Mouse (Mus musculus): Measurements from ENCODE around the gene Rreb1. TPM values are rescaled to one million over a fixed set of nuclear protein-coding genes. Genes with fewer than 3 reads are reported as not detected.

Rreb1 gene
- polyA plus RNA-seq, 1 experiment, result 6.0 TPM

GRCm38 (mm10) chr13:37875919-37876318 is 97.7 kb downstream of the Rreb1 start:
- TF ChIP-seq USF1 (IDR thresholded peaks at IDR 0.05; ENCODE audit: low read depth) (no peak), MAX (IDR thresholded peaks at IDR 0.05) (no peak), FOSL1 (IDR thresholded peaks at IDR 0.05; ENCODE audit: insufficient read depth, low read length, poor library complexity, severe bottlenecking) (no peak), CTCF (IDR thresholded peaks at IDR 0.05; ENCODE audit: control insufficient read depth, insufficient read depth, insufficient read length) (no peak), MYOG (IDR thresholded peaks at IDR 0.05; ENCODE audit: control insufficient read depth, extremely low read depth, insufficient read length) (no peak), CEBPB (IDR thresholded peaks at IDR 0.05; ENCODE audit: low read depth) (no peak), MYOD1 (IDR thresholded peaks at IDR 0.05; ENCODE audit: control insufficient read depth, insufficient read length, low read depth) (no peak)

GRCm38 (mm10) chr13:37876366-37876765 is 98.2 kb downstream of the Rreb1 start:
- Histone ChIP-seq H3K36me3 (ENCODE audit: control insufficient read depth, insufficient read depth) (no peaks in the 10 kb centered on the region), H3K79me3 (ENCODE audit: low read depth) (peaks cover 57% of the 10 kb centered on the region), H3K79me2 (ENCODE audit: control insufficient read depth, insufficient read depth) (peaks cover 99% of the 10 kb centered on the region), H3K27me3 (ENCODE audit: control insufficient read depth, insufficient read depth, insufficient read length) (no peaks in the 10 kb centered on the region), H3K4me3 (ENCODE audit: insufficient read depth, poor library complexity, severe bottlenecking) (no peak overlapping the region), H3ac (ENCODE audit: control insufficient read depth, insufficient read length, low read depth) (no peak overlapping the region)
- no peak for TF ChIP-seq FOSL1 (IDR thresholded peaks at IDR 0.05; ENCODE audit: insufficient read depth, low read length, poor library complexity, severe bottlenecking)

More at GRCm38 (mm10) chr13:37875919-37876318, 97.7 kb downstream of the Rreb1 start:
- no peaks in the 10 kb centered on the region for H3K36me3 ChIP-seq (ENCODE audit: control insufficient read depth, insufficient read depth)
- peaks cover 99% of the 10 kb centered on the region for H3K79me2 ChIP-seq (ENCODE audit: control insufficient read depth, insufficient read depth)
- H3K79me3 ChIP-seq (ENCODE audit: low read depth), result peaks cover 59% of the 10 kb centered on the region
- no peak overlapping the region for H3ac ChIP-seq (ENCODE audit: control insufficient read depth, insufficient read length, low read depth)
- no peak overlapping the region for H3K4me3 ChIP-seq (ENCODE audit: insufficient read depth, poor library complexity, severe bottlenecking)
- no peaks in the 10 kb centered on the region for H3K27me3 ChIP-seq (ENCODE audit: control insufficient read depth, insufficient read depth, insufficient read length)

GRCm38 (mm10) chr13:37876836-37877235 is 98.6 kb downstream of the Rreb1 start:
- TF ChIP-seq CEBPB (IDR thresholded peaks at IDR 0.05; ENCODE audit: low read depth) (no peak), MYOD1 (IDR thresholded peaks at IDR 0.05; ENCODE audit: control insufficient read depth, insufficient read length, low read depth) (no peak), FOSL1 (IDR thresholded peaks at IDR 0.05; ENCODE audit: insufficient read depth, low read length, poor library complexity, severe bottlenecking) (no peak), CTCF (IDR thresholded peaks at IDR 0.05; ENCODE audit: control insufficient read depth, insufficient read depth, insufficient read length) (no peak)
- Histone ChIP-seq H3K36me3 (ENCODE audit: control insufficient read depth, insufficient read depth) (no peaks in the 10 kb centered on the region), H3K4me3 (ENCODE audit: insufficient read depth, poor library complexity, severe bottlenecking) (no peak overlapping the region), H3K79me2 (ENCODE audit: control insufficient read depth, insufficient read depth) (peaks cover 99% of the 10 kb centered on the region), H3ac (ENCODE audit: control insufficient read depth, insufficient read length, low read depth) (no peak overlapping the region), H3K79me3 (ENCODE audit: low read depth) (peaks cover 62% of the 10 kb centered on the region), H3K27me3 (ENCODE audit: control insufficient read depth, insufficient read depth, insufficient read length) (no peaks in the 10 kb centered on the region)

DNA sequence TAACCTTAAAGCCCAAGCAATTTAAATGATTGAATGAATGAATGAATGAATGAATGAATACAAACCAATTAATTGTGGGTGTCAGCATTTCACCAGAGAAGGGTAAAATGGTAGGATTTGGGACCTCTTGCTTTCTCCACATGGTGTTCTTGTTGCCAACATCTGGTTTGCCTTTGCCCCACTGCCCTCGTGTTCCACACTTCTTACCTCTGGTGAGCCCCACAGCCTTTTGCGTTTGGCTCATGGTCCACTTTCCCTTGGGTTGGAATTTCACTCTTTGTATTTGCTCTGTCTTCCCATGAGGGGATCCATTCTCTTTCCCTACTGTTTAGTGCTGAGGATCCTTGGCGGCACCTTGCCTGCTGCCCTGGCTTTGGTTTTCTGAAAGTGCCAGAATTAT is 99.0 kb downstream of the Rreb1 start:
- TF ChIP-seq MYOD1 (IDR thresholded peaks at IDR 0.05; ENCODE audit: control insufficient read depth, insufficient read length, low read depth) (no peak), MAX (IDR thresholded peaks at IDR 0.05) (no peak), FOSL1 (IDR thresholded peaks at IDR 0.05; ENCODE audit: insufficient read depth, low read length, poor library complexity, severe bottlenecking) (no peak), USF1 (IDR thresholded peaks at IDR 0.05; ENCODE audit: low read depth) (no peak), CEBPB (IDR thresholded peaks at IDR 0.05; ENCODE audit: low read depth) (no peak), MYOG (IDR thresholded peaks at IDR 0.05; ENCODE audit: control insufficient read depth, extremely low read depth, insufficient read length) (no peak), CTCF (IDR thresholded peaks at IDR 0.05; ENCODE audit: control insufficient read depth, insufficient read depth, insufficient read length) (no peak)
- Histone ChIP-seq H3K79me2 (ENCODE audit: control insufficient read depth, insufficient read depth) (peaks cover 99% of the 10 kb centered on the region), H3K27me3 (ENCODE audit: control insufficient read depth, insufficient read depth, insufficient read length) (no peaks in the 10 kb centered on the region), H3ac (ENCODE audit: control insufficient read depth, insufficient read length, low read depth) (no peak overlapping the region), H3K79me3 (ENCODE audit: low read depth) (peaks cover 61% of the 10 kb centered on the region), H3K36me3 (ENCODE audit: control insufficient read depth, insufficient read depth) (no peaks in the 10 kb centered on the region), H3K4me3 (ENCODE audit: insufficient read depth, poor library complexity, severe bottlenecking) (no peak overlapping the region)

DNA sequence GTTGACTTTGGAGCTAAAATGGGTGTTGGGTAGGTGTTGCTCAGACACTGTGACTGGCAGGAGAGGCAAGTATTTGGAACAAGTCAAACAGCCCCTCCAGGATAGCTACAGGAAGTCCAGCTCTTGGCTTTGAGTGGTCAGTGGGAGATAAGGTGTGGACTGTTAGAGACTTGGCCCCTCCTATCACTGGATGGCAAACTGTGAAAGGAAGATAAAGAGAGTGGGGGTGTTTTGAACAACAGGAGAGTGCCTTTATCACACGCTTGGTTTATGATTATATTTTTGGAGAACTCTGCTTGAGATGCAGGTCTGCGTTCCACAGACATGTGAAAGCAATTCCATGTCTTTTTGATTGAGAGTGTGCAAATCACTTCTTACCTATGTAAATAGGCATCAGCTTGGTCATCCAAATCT is 100.7 kb downstream of the Rreb1 start:
- no peaks in the 10 kb centered on the region for H3K27me3 ChIP-seq (ENCODE audit: control insufficient read depth, insufficient read depth, insufficient read length)
- H3K79me2 ChIP-seq (ENCODE audit: control insufficient read depth, insufficient read depth), result peaks cover 99% of the 10 kb centered on the region
- H3K79me3 ChIP-seq (ENCODE audit: low read depth), result peaks cover 61% of the 10 kb centered on the region
- no peak overlapping the region for H3ac ChIP-seq (ENCODE audit: control insufficient read depth, insufficient read length, low read depth)
- no peak for TF ChIP-seq USF1 (IDR thresholded peaks at IDR 0.05; ENCODE audit: low read depth)
- TF ChIP-seq CEBPB (IDR thresholded peaks at IDR 0.05; ENCODE audit: low read depth), result no peak
- no peak for TF ChIP-seq MYOG (IDR thresholded peaks at IDR 0.05; ENCODE audit: control insufficient read depth, extremely low read depth, insufficient read length)
- H3K4me3 ChIP-seq (ENCODE audit: insufficient read depth, poor library complexity, severe bottlenecking), result no peak overlapping the region
- H3K36me3 ChIP-seq (ENCODE audit: control insufficient read depth, insufficient read depth), result no peaks in the 10 kb centered on the region

DNA sequence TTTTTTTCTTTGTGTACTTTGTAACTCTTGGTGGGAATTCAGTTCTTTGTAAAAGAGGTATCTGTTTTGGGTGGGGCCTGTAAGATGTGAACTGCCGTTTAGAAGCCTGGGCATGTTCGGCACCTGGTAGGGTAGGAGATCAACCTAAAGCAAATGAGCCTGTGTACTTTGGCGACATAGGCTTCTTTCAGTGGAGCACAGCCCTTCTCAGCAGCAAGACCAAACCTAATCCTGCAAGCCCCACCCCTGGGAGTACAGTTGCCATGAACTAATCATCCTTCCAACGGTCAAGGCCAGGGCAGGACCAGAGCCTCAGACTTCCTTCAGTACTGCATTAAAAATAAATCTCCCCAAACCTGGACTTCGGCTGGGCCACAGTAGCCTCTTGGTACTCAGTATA is 101.4 kb downstream of the Rreb1 start:
- no peaks in the 10 kb centered on the region for H3K36me3 ChIP-seq (ENCODE audit: control insufficient read depth, insufficient read depth)
- H3K27me3 ChIP-seq (ENCODE audit: control insufficient read depth, insufficient read depth, insufficient read length), result no peaks in the 10 kb centered on the region
- H3K79me2 ChIP-seq (ENCODE audit: control insufficient read depth, insufficient read depth), result peaks cover 99% of the 10 kb centered on the region
- peaks cover 65% of the 10 kb centered on the region for H3K79me3 ChIP-seq (ENCODE audit: low read depth)
- no peak overlapping the region for H3K4me3 ChIP-seq (ENCODE audit: insufficient read depth, poor library complexity, severe bottlenecking)
- TF ChIP-seq MAX (IDR thresholded peaks at IDR 0.05) (no peak), USF1 (IDR thresholded peaks at IDR 0.05; ENCODE audit: low read depth) (no peak), CEBPB (IDR thresholded peaks at IDR 0.05; ENCODE audit: low read depth) (no peak), MYOG (IDR thresholded peaks at IDR 0.05; ENCODE audit: control insufficient read depth, extremely low read depth, insufficient read length) (no peak), FOSL1 (IDR thresholded peaks at IDR 0.05; ENCODE audit: insufficient read depth, low read length, poor library complexity, severe bottlenecking) (no peak), MYOD1 (IDR thresholded peaks at IDR 0.05; ENCODE audit: control insufficient read depth, insufficient read length, low read depth) (no peak), CTCF (IDR thresholded peaks at IDR 0.05; ENCODE audit: control insufficient read depth, insufficient read depth, insufficient read length) (no peak)
- no peak overlapping the region for H3ac ChIP-seq (ENCODE audit: control insufficient read depth, insufficient read length, low read depth)

All from C2C12 (cell line).